Mouse (Mus musculus) kidney, postnatal 4 days (tissue): ENCODE measurements around the gene Adgrf3.
A peak's percentile ranks its signal among the peaks of the same experiment; 100 is the strongest.
"Not testable (repeated sequence)": the region's sequence is repeated elsewhere in the genome, so short reads cannot be mapped to it uniquely, and the experiment has no call there.

Source experiments
- DNase-seq, 2 experiments: peaks; one replicate each; pipeline ENCODE4 v3.0.0; 2021; ENCODE audit warnings: mixed read lengths in 2 of 2

Adgrf3 gene

GRCm38 (mm10) chr5:30205493-30205892 is at the start of gene Adgrf3:
Gene Adgrf3, minus strand, starts transcription at chr5:30205722.
- no peak for DNase-seq

GRCm38 (mm10) chr5:30247666-30248065 is 42.1 kb upstream of the Adgrf3 start:
- peak; percentile 12 to 19 for DNase-seq

GRCm38 (mm10) chr5:30245861-30246416 is 40.4 kb upstream of the Adgrf3 start:
- DNase-seq, result no peak

- DNase-seq, result peak; percentile 16 to 28
These were observed 38.2 kb upstream of the Adgrf3 start for GRCm38 (mm10) chr5:30243741-30244140.

GRCm38 (mm10) chr5:30242410-30242809 is 36.9 kb upstream of the Adgrf3 start:
- DNase-seq, result no peak

- DNase-seq, result no peak
These were observed 35.0 kb upstream of the Adgrf3 start for GRCm38 (mm10) chr5:30240552-30240951.

GRCm38 (mm10) chr5:30238533-30238932 is 33.0 kb upstream of the Adgrf3 start:
- no peak for DNase-seq

GRCm38 (mm10) chr5:30235641-30236126 is 30.2 kb upstream of the Adgrf3 start:
- DNase-seq, result no peak

- no peak for DNase-seq
These were observed 28.5 kb upstream of the Adgrf3 start for GRCm38 (mm10) chr5:30233979-30234378.

GRCm38 (mm10) chr5:30233042-30233441 is 27.5 kb upstream of the Adgrf3 start:
- peak; percentile 28 to 44 for DNase-seq

GRCm38 (mm10) chr5:30232271-30232971 is 26.9 kb upstream of the Adgrf3 start, which contains the start of gene Selenoi:
Gene Selenoi, plus strand, starts transcription at chr5:30232581.
- DNase-seq, result peak; percentile 98 to 99

GRCm38 (mm10) chr5:30231891-30232270 is 26.4 kb upstream of the Adgrf3 start:
- no peak for DNase-seq

GRCm38 (mm10) chr5:30230901-30231300 is 25.4 kb upstream of the Adgrf3 start:
- DNase-seq, result peak; percentile 26 to 36

GRCm38 (mm10) chr5:30222681-30223080 is 17.2 kb upstream of the Adgrf3 start:
- no peak for DNase-seq

- no peak for DNase-seq
These were observed 15.1 kb upstream of the Adgrf3 start for GRCm38 (mm10) chr5:30220666-30221065.

- DNase-seq, result no peak
These were observed 14.2 kb upstream of the Adgrf3 start for GRCm38 (mm10) chr5:30219715-30220114.

GRCm38 (mm10) chr5:30215970-30216369 is 10.4 kb upstream of the Adgrf3 start:
- no peak for DNase-seq

GRCm38 (mm10) chr5:30214889-30215288 is 9.4 kb upstream of the Adgrf3 start:
- DNase-seq, result peak; percentile 79

GRCm38 (mm10) chr5:30210758-30211157 is 5.2 kb upstream of the Adgrf3 start:
- not testable (repeated sequence) for DNase-seq

- DNase-seq, result peak in 1 of 2 experiments; percentile 54
These were observed 1.8 kb upstream of the Adgrf3 start for GRCm38 (mm10) chr5:30207276-30207675.

GRCm38 (mm10) chr5:30205034-30205433 is 488 bp downstream of the Adgrf3 start:
- no peak for DNase-seq

GRCm38 (mm10) chr5:30204441-30204840 is 1.1 kb downstream of the Adgrf3 start:
- no peak for DNase-seq

GRCm38 (mm10) chr5:30203216-30203885 is 2.2 kb downstream of the Adgrf3 start:
- no peak for DNase-seq

GRCm38 (mm10) chr5:30202221-30202620 is 3.3 kb downstream of the Adgrf3 start:
- DNase-seq, result no peak
